Mouse (Mus musculus): ENCODE data around the gene Pramef17. TPM values are rescaled to one million over a fixed set of nuclear protein-coding genes. Genes with fewer than 3 reads are reported as not detected.

Gene Pramef17
- polyA plus RNA-seq, 1 experiment from 2014 or later: not detected

Other genes starting within 250 kb of the Pramef17 start
- not detected in 2 replicates for gene Gm13023, start 205.0 kb downstream of the Pramef17 start, polyA plus RNA-seq (2014; fragmentation: Nextera tagmentation; extraction: Ambion mirVana)
- gene Gm13084, start 178.3 kb downstream of the Pramef17 start, polyA plus RNA-seq (2014; fragmentation: Nextera tagmentation; extraction: Ambion mirVana): not detected in 2 replicates
- gene Gm13103, start 147.9 kb downstream of the Pramef17 start, polyA plus RNA-seq (2014; fragmentation: Nextera tagmentation; extraction: Ambion mirVana): not detected in 2 replicates
- gene Pramef6, start 94.0 kb downstream of the Pramef17 start, polyA plus RNA-seq (2014; fragmentation: Nextera tagmentation; extraction: Ambion mirVana): not detected in 2 replicates
- not detected in 2 replicates for gene Pramef25, start 43.4 kb downstream of the Pramef17 start, polyA plus RNA-seq (2014; fragmentation: Nextera tagmentation; extraction: Ambion mirVana)
- gene Gm13101, start 27.4 kb downstream of the Pramef17 start, polyA plus RNA-seq (2014; fragmentation: Nextera tagmentation; extraction: Ambion mirVana): not detected in 2 replicates
- not detected in 2 replicates for gene Pramel4, start 64.8 kb upstream of the Pramef17 start, polyA plus RNA-seq (2014; fragmentation: Nextera tagmentation; extraction: Ambion mirVana)
- not detected in 2 replicates for gene Gm13102, start 112.1 kb upstream of the Pramef17 start, polyA plus RNA-seq (2014; fragmentation: Nextera tagmentation; extraction: Ambion mirVana)
- gene Oog3, start 168.3 kb upstream of the Pramef17 start, polyA plus RNA-seq (2014; fragmentation: Nextera tagmentation; extraction: Ambion mirVana): not detected in 2 replicates
- gene Oog2, start 196.3 kb upstream of the Pramef17 start, polyA plus RNA-seq (2014; fragmentation: Nextera tagmentation; extraction: Ambion mirVana): not detected in 2 replicates
- not detected in 2 replicates for gene C87977, start 218.9 kb upstream of the Pramef17 start, polyA plus RNA-seq (2014; fragmentation: Nextera tagmentation; extraction: Ambion mirVana)

All from embryonic facial prominence, embryonic 11.5 days (tissue).